Mouse (Mus musculus) gastrocnemius, postnatal 4 days (tissue): Measurements from ENCODE around the gene Fam57a. TPM values are rescaled to one million over a fixed set of nuclear protein-coding genes. Genes with fewer than 3 reads are reported as not detected.

Experiments
- DNase-seq, 2 experiments: peaks; one replicate each; pipeline ENCODE4 v3.0.0; 2021 to 2022; ENCODE audit warnings: low spot score in 2 of 2, mixed read lengths in 2 of 2
- total RNA-seq, 2 experiments: library from RNA; stranded (reverse); gene quantifications; 2 replicates each; pipeline ENCODE4 v1.2.3; 2021

The Fam57a gene
- total RNA-seq, 2 experiments from 2014 or later = 9.8 to 12.1 TPM

DNA sequence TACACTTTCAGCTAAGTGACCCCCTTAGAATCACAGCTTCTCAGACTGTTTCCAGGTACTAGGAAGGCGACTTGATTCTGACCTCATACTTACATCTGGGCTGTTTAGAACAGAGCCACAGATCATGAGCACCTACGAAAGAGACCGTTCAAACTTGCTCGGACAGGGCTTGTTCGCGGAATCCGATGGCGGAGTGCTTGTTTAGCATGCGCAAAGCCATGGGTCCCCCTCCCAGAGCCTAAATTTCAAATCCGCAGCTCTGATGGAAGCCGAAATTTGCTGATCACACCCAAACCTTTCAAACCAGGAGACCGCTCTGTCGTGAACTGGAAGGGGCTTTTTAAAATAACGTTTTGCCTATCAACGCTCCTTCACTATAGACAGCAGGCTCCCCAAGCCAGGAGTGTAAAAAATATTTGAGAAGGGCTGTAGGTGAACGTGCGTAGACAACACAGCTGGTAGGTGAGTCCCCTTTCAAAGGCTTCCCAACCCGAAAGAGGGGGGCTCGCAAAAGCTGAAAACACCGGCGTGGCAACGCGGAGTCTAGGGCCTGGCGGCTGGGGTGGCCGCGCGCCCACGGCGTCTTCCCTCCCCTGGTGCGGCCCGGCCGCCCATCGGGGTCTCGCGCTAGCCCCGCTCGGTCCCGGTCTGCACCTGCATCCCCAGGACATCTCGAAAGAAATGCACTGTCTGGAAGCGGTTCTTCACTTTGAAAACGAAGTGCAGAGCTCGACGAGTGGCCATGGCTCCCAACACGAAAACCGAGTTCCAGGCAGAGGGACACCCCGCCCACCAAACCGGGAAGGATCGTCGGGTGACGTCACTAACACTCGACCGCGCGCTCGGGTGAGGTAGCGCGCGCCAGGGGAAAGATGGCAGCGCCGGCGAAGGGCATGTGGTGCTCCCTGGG is 63.7 kb downstream of the Fam57a start, which contains the start of the genes Mrm3 and Glod4:
TSS of gene Mrm3 (plus strand) at position 815 of the 910 bp plus-strand sequence.
TSS of gene Glod4 (minus strand) at position 825 of the 910 bp plus-strand sequence.
- peak; percentile 86 to 93 for DNase-seq

DNA sequence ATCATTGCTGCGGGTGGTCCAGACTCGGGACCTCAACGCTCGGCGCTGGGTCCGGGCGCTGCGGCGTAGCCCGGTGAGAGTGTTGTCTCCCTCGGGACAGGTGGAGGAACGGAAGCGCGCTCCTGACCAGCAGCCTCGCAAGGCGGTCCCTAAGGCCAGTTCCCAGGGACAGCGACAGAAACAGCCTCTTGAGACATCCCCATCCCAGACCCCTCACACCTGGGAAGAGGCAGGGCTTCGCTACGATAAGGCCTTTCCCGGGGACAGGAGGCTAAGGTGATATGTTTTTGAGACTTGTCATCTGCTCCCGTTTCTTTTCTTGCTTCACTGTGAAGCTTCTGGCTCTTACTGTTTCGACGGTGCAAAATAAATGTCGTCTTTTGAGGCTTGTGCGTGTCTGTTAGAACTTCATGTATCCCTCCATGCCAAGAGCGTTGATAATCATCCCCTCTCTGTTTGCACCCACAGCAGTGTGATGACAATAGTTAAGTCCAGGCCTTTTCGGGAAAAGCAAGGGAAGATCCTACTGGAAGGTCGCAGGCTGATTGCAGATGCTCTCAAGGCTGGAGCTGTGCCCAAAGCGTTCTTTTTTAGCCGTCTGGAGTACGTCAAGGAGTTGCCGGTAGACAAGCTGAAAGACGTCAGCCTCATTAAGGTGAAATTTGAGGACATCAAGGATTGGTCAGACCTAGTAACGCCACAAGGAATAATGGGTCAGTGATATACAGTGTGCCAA is 64.5 kb downstream of the Fam57a start:
- no peak for DNase-seq

DNA sequence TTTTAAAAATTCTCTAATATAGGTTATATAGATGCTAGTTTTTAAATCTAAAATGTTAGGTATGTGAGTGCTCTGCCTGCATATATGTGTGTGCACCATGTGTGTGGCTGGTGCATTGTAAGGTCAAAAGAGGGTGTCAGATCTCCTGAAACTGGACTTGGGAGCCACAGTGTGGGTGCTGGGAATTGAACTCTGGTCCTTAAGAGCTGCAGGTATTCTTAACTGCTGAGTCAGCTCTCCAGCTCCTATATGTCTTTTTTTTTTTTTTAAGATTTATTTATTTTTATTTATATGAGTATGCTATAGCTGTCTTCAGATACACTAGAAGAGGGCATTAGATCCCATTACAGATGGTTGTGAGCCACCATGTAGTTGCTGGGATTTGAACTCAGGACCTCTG is 67.0 kb downstream of the Fam57a start:
- no peak for DNase-seq

DNA sequence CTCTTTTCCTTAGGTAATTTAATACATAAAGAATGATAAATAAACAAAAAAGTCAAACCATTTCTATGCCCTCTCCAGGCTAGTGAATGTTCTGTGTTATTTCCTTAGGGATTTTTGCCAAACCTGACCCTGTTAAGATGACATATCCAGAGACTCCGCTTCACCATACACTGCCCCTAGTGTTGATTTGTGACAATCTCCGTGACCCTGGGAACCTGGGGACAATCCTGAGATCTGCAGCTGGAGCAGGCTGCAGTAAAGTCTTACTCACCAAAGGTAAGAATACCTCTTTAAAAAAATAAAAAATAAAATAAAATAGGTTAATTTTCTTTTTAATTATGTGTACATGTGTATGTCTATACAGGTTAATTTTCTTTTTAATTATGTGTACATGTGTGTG is 67.8 kb downstream of the Fam57a start:
- DNase-seq = no peak

DNA sequence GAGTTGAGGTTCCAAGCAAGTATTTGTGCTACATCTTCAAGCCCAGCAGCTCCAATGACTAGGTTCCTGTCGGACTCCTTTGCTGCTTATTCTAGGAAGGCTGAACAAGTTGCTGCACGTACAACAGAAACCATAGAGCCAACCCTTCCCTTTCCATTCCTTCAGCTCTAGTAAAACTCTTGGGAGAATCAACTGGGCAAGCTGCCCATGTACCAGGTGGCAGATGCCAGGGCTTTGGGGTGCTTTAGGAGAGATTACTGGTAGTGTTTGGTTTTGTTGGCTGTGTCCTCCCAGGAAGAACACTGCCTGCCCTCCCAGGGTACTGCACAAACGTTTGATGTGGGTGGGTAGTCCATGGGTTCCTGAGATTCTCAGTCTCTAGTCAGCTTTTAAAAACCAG is 72.6 kb downstream of the Fam57a start:
- no peak for DNase-seq

DNA sequence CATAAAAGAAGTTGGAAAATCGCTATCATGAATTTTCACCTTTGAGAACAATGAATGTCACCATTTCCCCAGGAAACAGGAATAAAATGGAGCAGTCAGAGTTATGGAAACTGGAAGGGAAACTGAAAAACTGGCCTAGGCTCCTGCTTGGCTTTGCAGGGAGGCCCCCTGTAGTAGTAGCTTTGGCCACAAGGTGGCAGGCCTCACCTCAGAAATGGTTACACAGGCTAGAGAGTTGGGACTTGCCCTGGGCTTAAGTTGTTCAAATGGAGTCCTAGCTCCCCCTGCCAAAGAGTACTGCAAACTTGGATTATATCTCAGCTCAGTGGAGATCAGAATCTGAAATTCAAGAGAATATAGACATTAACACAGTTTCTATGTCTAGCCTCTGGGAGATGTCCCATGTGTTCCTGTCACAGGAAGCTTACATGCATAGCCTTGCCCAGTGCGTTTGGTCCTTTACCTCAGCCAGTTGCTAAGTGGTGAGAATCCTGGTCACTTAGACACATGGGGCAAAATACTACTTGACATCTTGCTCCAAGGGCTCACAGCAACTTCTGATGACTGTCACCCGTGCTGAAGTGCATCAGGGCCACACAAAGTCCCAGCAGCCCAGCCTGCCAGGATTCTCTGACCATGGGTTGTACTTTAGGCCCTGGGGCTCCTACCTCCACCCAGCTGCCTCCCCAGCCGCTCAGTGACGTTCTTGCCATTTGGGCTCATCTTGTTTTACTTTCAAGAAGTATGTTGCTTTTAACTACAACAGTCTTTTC is 73.9 kb downstream of the Fam57a start:
- DNase-seq = peak; percentile 77 to 87

DNA sequence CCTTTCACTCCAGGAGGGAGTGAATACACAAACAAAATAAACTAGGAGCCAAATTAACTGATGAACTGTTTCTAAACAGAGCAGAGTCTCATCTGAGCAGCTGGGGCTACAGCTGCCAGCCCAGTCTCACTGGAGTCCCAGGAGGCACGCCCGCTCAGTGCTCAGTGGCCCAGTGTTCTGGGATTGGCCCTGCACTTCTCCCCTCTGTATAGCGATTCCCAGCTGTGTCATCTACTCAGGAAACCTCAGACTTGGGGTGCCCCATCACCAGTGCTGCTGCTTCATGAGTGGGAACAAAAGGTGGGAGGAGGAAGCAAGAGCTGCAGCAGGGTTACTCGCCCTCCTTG is 74.4 kb downstream of the Fam57a start:
- DNase-seq = peak in 1 of 2 experiments; percentile 44

DNA sequence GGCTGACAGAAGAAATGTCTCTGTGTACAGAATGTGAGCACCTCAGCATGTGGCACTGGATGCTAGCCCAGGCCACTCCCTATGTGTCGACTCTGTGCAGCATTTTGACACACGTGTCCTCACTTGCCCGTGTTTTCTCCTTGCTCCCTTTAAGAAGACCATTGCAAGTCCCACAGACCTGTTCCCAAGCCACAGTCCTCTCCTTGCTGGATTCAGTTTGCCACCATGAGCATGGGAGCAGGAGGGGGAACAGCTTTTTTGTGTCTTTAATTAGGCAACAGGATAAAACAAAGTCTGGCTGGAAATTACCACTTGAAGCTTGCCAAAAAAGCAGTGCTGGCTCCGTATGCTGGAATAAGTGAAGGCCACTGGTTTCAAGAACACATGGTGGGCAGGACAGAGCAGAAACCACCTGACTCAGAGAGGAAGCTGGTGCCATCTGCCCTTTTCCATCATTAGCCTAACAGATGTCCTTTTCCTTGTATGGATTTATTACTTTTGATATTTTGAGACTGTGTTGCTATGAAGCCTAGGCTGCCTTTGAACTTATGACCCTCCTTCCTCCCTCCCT is 76.0 kb downstream of the Fam57a start:
- no peak for DNase-seq

DNA sequence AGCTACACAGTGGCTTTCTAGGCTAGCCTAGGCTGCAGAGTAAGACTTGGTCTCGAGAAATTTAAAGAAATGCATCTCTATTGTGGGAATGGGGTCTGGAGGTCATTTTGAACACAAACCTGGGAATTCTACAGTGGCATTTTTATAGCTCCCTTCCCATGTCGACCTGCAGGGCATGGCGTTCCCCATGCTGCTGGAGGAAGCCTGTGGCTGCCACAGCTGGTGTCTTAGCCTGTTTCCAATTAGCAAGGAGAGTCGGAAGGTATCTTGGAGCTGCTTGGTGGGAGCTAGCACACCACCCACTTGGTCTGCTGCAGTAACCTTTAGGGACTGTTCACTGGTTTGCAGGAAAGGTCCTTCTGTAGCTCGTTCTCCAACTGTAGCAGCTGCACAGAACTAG is 76.7 kb downstream of the Fam57a start:
- DNase-seq = no peak

DNA sequence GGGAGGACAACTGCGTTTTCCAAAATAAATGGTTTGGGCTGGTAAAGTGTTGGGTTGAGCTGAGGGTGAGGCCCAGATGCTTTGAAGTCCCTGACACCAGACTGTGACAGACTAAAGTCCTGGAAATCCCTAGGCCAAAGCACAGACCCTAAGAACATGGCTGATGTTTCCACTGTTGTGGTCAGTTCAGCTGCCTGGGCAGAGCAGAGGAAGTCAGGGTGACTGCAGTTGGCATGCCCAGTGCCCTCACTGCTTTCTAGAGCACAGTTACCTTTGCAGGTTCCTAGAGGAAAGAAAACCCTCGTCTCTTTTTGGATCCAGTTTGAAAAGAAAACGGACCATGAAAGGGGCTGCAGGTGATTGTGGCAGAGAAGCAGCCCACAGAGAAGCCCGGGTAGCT is 77.9 kb downstream of the Fam57a start:
- DNase-seq = no peak

DNA sequence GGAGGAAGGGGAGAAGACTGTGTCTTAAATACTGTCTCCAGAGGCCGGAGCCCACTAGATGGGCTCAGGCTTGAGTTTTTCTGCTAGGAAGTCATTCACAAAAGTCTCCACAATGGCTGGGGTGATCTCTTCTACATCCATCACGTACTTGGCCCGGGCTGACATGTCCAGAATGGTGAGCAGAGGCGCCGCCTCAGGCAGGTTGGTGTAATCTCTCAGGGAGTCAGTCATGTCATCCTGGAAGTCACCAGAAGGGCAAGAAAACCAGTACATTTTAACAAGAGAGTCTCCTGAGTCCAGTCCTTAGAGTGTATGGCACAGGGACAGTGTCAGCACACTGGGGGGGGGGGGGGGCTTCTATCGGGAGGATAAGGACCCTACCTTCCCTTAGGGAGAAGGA is 79.0 kb downstream of the Fam57a start:
- DNase-seq = no peak

DNA sequence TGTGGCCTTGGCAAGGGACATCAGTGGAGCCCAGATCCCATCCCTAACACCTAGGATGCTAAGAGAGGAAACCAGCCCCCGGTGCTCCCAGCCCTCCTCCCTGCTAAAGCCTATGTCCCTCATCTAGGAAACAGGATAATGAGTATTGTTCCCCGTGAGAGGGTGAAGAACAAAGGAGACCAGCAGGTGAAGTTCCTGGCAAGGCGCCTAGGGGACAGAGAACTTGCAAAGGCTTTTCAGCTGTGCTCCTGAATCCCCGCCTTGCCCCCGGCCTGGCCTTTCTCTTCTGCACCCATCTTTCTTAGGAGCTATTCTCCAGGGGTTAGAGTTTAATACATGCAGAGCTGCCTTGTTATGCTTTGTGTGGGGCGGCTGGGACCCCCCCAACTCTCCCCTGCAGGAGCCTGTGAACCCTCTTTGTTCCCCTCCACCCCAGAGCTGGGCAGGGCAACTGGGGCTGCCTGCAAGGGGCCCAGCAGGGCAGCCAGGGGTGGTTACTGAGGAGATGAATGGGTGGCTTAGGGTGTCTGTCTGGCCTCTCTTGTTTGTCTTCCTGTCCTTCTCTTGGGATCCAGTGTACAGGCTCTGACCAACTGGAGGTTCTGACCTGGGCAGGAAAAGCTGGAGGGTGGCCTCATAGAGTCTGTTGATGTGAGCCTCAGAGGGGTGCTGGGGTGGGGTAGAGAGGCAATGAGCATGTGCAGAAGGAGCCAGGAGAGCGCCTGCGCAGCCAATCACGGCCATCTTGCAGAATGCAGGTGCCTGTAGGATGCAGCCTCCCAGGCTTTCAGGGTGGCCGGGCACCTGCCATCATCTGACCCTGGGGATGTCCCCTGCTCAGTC is 81.0 kb downstream of the Fam57a start:
- no peak for DNase-seq

DNA sequence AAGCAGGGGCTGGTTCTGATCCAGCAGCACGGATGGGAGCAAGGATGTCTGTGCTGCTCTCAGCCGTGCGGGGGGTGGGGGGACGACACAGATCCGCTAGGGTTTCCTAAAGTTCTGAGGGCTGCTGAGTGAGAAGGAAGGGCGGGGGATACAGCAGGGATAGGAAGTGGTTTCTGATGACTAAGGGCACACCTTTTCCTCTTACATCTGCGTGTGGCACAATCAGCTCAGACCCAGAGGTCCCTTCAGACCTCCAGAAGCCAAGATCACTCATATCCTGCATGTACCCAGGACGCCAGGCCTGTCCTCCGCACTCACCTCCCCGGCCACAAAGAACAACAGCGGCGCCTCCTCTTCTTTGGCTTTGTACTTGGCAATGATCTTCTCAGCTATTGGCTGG is 81.8 kb downstream of the Fam57a start:
- DNase-seq = no peak

DNA sequence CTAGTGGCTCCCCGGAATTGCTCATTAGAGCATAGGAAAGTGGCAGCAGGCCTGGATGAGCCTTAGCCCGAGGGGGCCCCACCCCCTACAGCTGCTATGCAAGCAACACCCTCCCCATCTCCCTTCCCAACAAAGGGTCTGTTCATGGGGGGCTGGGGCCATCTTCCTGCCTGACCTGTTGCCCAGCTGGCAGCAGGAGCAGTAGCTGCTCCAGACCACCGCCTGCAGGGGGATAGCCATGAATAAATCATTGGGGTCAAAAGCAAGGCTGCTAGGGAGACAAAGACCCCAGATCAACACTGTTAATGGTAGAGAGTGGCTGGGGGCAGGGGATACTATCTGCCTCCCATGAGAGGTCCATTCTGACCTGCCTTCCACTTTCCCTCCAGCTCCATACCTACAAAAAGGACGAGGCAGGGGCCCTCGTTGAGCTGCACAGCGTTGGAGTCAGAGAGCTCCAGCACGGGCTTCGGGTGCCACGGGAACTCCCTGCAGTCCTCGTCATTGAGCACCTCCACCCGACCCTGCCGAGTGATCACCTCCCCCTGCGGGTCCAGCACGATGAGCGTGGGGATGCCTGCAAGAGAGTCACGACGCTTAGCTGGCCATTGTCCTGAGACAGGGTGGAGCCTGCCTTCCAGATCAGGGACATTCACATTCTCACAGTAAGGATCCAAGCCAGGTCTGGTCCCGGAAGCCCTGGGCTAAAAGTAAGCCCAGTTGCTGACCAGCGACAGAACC is 83.3 kb downstream of the Fam57a start:
- DNase-seq = no peak

Other genes with a start within 250 kb of the Fam57a start
- gene Rph3al, start 241.2 kb upstream of the Fam57a start, total RNA-seq = 1 to 10 TPM; 5.4 to 7.6 TPM
- gene 1700016K19Rik, start 179.8 kb upstream of the Fam57a start, total RNA-seq = not detected
- 10 to 100 TPM; 50.1 to 59.2 TPM for gene Rflnb, start 151.9 kb upstream of the Fam57a start, total RNA-seq
- 10 to 100 TPM; 30.2 to 33.7 TPM for gene Vps53, start within 50 bp of the Fam57a start, total RNA-seq
- not detected for gene Dbil5, start 37.9 kb downstream of the Fam57a start, total RNA-seq
- gene Gemin4, start 38.0 kb downstream of the Fam57a start, total RNA-seq = 1 to 10 TPM; 3.5 to 5.2 TPM
- gene Mrm3, start 64.0 kb downstream of the Fam57a start, total RNA-seq = 10 to 100 TPM; 12.9 to 14.8 TPM
- 10 to 100 TPM; 51.7 to 55.4 TPM for gene Glod4, start 64.1 kb downstream of the Fam57a start, total RNA-seq
- 10 to 100 TPM; 59.8 to 60.9 TPM for gene Nxn, start 219.5 kb downstream of the Fam57a start, total RNA-seq
- 10 to 100 TPM; 48.7 TPM for gene Timm22, start 227.3 kb downstream of the Fam57a start, total RNA-seq